In genomic region chr4:101164189-101164588, GRCm38 (mm10) we compare ENCODE assay signal across 21 mouse cellular contexts.
"Had no signal": no experiment of that assay in that cellular context is flagged by ENCODE, and none has a peak within 500 bp of the region (broad histone marks: within the 10 kb centered on the region; RNA-seq: fewer than 3 reads in every experiment).

No protein-coding gene starts in this region.

- H3K4me3 ChIP-seq: liver, embryonic 15.5 days; lung, embryonic 15.5 days; midbrain, embryonic 10.5 days; midbrain, embryonic 12.5 days; myocyte; neural tube, embryonic 13.5 days; neural tube, embryonic 15.5 days had no signal

- DNase-seq: liver, postnatal 0 days; lung, adult 2 months; lung, postnatal 14 days; lung, postnatal 4 days; midbrain, embryonic 14.5 days; retina, postnatal 1 day; right cerebral cortex, postnatal 25 days; right cerebral cortex, postnatal 4 days; spleen, adult 18-20 months; thymus, adult 18-20 months; thymus, postnatal 14 days; thymus, postnatal 36 days had no signal

- H3K27ac ChIP-seq: liver, embryonic 15.5 days; lung, embryonic 15.5 days; midbrain, embryonic 10.5 days; midbrain, embryonic 12.5 days; neural tube, embryonic 13.5 days; neural tube, embryonic 15.5 days had no signal

- ATAC-seq: liver, postnatal 0 days; lung, postnatal 0 days; midbrain, embryonic 16.5 days had no signal
